Mouse (Mus musculus): Measurements from ENCODE around the gene Cep112. TPM values are rescaled to one million over a fixed set of nuclear protein-coding genes. Genes with fewer than 3 reads are reported as not detected.

Cep112 gene
- total RNA-seq, 1 experiment from 2014 or later: 16.8 TPM

Other genes with a start within 250 kb of the Cep112 start
- gene Apoh, start 81.8 kb upstream of the Cep112 start, total RNA-seq (2021): 25.6 and 429 TPM in 2 replicates
- gene Prkca, start 81.3 kb upstream of the Cep112 start, total RNA-seq (2021): 9.3 and 15.9 TPM in 2 replicates